Mouse (Mus musculus): ENCODE results near the gene Mybphl. TPM values are rescaled to one million over a fixed set of nuclear protein-coding genes. Genes with fewer than 3 reads are reported as not detected.

Gene Mybphl
- polyA plus RNA-seq, 1 experiment from 2014 or later, result not detected

- 79% methylated on average over 6 of the region's 6 CpGs for WGBS
These were observed 16.0 kb downstream of the Mybphl start for GRCm38 (mm10) chr3:108380695-108381094.

GRCm38 (mm10) chr3:108381945-108382875 is 17.5 kb downstream of the Mybphl start:
- no peak overlapping the region for H3K4me3 ChIP-seq (ENCODE audit: low read depth, low read length)
- ATAC-seq (ENCODE audit: low FRiP score) (no peak), DNase-seq (ENCODE audit: low spot score) (no peak)

More at GRCm38 (mm10) chr3:108380695-108381094, 16.0 kb downstream of the Mybphl start:
- H3K27me3 ChIP-seq (ENCODE audit: control insufficient read depth, insufficient read depth, low read length), result no peaks in the 10 kb centered on the region
- no peak overlapping the region for H3K4me2 ChIP-seq (replicated peaks; ENCODE audit: low read depth, low read length)
- H3K27ac ChIP-seq (ENCODE audit: low read depth, low read length), result no peak overlapping the region
- ATAC-seq (ENCODE audit: low FRiP score) (no peak), DNase-seq (ENCODE audit: low spot score) (no peak)
- H3K9me3 ChIP-seq (ENCODE audit: control insufficient read depth, low read length), result no peaks in the 10 kb centered on the region
- no peak overlapping the region for H3K4me3 ChIP-seq (ENCODE audit: low read depth, low read length)
- H3K4me1 ChIP-seq (replicated peaks; ENCODE audit: control insufficient read depth, insufficient read depth, low read length), result peaks cover 2% of the 10 kb centered on the region; the same call in 1 of the 2 replicates
- no peak overlapping the region for H3K9ac ChIP-seq (ENCODE audit: low read depth, low read length)
- no peaks in the 10 kb centered on the region for H3K36me3 ChIP-seq (ENCODE audit: control insufficient read depth, insufficient read depth, low read length)

GRCm38 (mm10) chr3:108383485-108384354 is 19.0 kb downstream of the Mybphl start, which contains the start of gene Psrc1:
Gene Psrc1, plus strand, starts transcription at chr3:108383839.
- Histone ChIP-seq H3K27me3 (ENCODE audit: control insufficient read depth, insufficient read depth, low read length) (no peaks in the 10 kb centered on the region), H3K9ac (ENCODE audit: low read depth, low read length) (peak within 1 kb of the TSS; percentile 28), H3K36me3 (ENCODE audit: control insufficient read depth, insufficient read depth, low read length) (no peaks in the 10 kb centered on the region), H3K4me1 (replicated peaks; ENCODE audit: control insufficient read depth, insufficient read depth, low read length) (peaks cover 2% of the 10 kb centered on the region; the same call in 1 of the 2 replicates), H3K4me2 (replicated peaks; ENCODE audit: low read depth, low read length) (peak within 1 kb of the TSS; percentile 35), H3K4me3 (ENCODE audit: low read depth, low read length) (peak within 1 kb of the TSS; percentile 49), H3K27ac (ENCODE audit: low read depth, low read length) (no peak within 1 kb of the TSS), H3K9me3 (ENCODE audit: control insufficient read depth, low read length) (no peaks in the 10 kb centered on the region)
- DNase-seq (ENCODE audit: low spot score), result peak; percentile 96
- under 1% methylated on average over 44 of the region's 44 CpGs for WGBS
- ATAC-seq (ENCODE audit: low FRiP score), result peak; percentile 93

More at GRCm38 (mm10) chr3:108381945-108382875, 17.5 kb downstream of the Mybphl start:
- Histone ChIP-seq H3K4me1 (replicated peaks; ENCODE audit: control insufficient read depth, insufficient read depth, low read length) (peaks cover 2% of the 10 kb centered on the region; the same call in 1 of the 2 replicates), H3K9me3 (ENCODE audit: control insufficient read depth, low read length) (no peaks in the 10 kb centered on the region), H3K27ac (ENCODE audit: low read depth, low read length) (no peak overlapping the region), H3K9ac (ENCODE audit: low read depth, low read length) (no peak overlapping the region), H3K36me3 (ENCODE audit: control insufficient read depth, insufficient read depth, low read length) (no peaks in the 10 kb centered on the region), H3K27me3 (ENCODE audit: control insufficient read depth, insufficient read depth, low read length) (no peaks in the 10 kb centered on the region), H3K4me2 (replicated peaks; ENCODE audit: low read depth, low read length) (no peak overlapping the region)
- 75% methylated on average over 14 of the region's 14 CpGs for WGBS

GRCm38 (mm10) chr3:108384425-108384824 is 19.7 kb downstream of the Mybphl start:
- H3K27me3 ChIP-seq (ENCODE audit: control insufficient read depth, insufficient read depth, low read length), result no peaks in the 10 kb centered on the region
- peaks cover 2% of the 10 kb centered on the region; the same call in 1 of the 2 replicates for H3K4me1 ChIP-seq (replicated peaks; ENCODE audit: control insufficient read depth, insufficient read depth, low read length)

GRCm38 (mm10) chr3:108386186-108386585 is 21.5 kb downstream of the Mybphl start:
- Histone ChIP-seq H3K4me3 (ENCODE audit: low read depth, low read length) (no peak overlapping the region), H3K4me1 (replicated peaks; ENCODE audit: control insufficient read depth, insufficient read depth, low read length) (peaks cover 2% of the 10 kb centered on the region; the same call in 1 of the 2 replicates), H3K36me3 (ENCODE audit: control insufficient read depth, insufficient read depth, low read length) (no peaks in the 10 kb centered on the region), H3K4me2 (replicated peaks; ENCODE audit: low read depth, low read length) (no peak overlapping the region), H3K9me3 (ENCODE audit: control insufficient read depth, low read length) (no peaks in the 10 kb centered on the region), H3K27ac (ENCODE audit: low read depth, low read length) (no peak overlapping the region), H3K9ac (ENCODE audit: low read depth, low read length) (no peak overlapping the region), H3K27me3 (ENCODE audit: control insufficient read depth, insufficient read depth, low read length) (no peaks in the 10 kb centered on the region)
- ATAC-seq (ENCODE audit: low FRiP score), result no peak
- DNase-seq (ENCODE audit: low spot score), result no peak
- 95% methylated on average over 10 of the region's 10 CpGs for WGBS

More at GRCm38 (mm10) chr3:108384425-108384824, 19.7 kb downstream of the Mybphl start:
- ATAC-seq (ENCODE audit: low FRiP score) (no peak), DNase-seq (ENCODE audit: low spot score) (no peak)
- 54% methylated on average over 2 of the region's 2 CpGs for WGBS
- Histone ChIP-seq H3K9me3 (ENCODE audit: control insufficient read depth, low read length) (no peaks in the 10 kb centered on the region), H3K36me3 (ENCODE audit: control insufficient read depth, insufficient read depth, low read length) (no peaks in the 10 kb centered on the region), H3K4me3 (ENCODE audit: low read depth, low read length) (peak overlapping the region; percentile 49), H3K9ac (ENCODE audit: low read depth, low read length) (peak overlapping the region; percentile 5; the same call in 1 of the 2 replicates), H3K4me2 (replicated peaks; ENCODE audit: low read depth, low read length) (peak overlapping the region; percentile 35), H3K27ac (ENCODE audit: low read depth, low read length) (no peak overlapping the region)

- ATAC-seq (ENCODE audit: low FRiP score) (peak; percentile 57), DNase-seq (ENCODE audit: low spot score) (peak; percentile 99)
- H3K36me3 ChIP-seq (ENCODE audit: control insufficient read depth, insufficient read depth, low read length), result peaks cover 4% of the 10 kb centered on the region; the same call in 1 of the 2 replicates
- H3K4me2 ChIP-seq (replicated peaks; ENCODE audit: low read depth, low read length), result no peak overlapping the region
- no peak overlapping the region for H3K4me3 ChIP-seq (ENCODE audit: low read depth, low read length)
- H3K9ac ChIP-seq (ENCODE audit: low read depth, low read length), result no peak overlapping the region
- 1% methylated on average over 5 of the region's 5 CpGs for WGBS
- H3K27me3 ChIP-seq (ENCODE audit: control insufficient read depth, insufficient read depth, low read length), result no peaks in the 10 kb centered on the region
- no peaks in the 10 kb centered on the region for H3K9me3 ChIP-seq (ENCODE audit: control insufficient read depth, low read length)
- H3K27ac ChIP-seq (ENCODE audit: low read depth, low read length), result no peak overlapping the region
- H3K4me1 ChIP-seq (replicated peaks; ENCODE audit: control insufficient read depth, insufficient read depth, low read length), result peaks cover 4% of the 10 kb centered on the region; the same call in 1 of the 2 replicates
These were observed 24.4 kb downstream of the Mybphl start for GRCm38 (mm10) chr3:108389111-108389545.

GRCm38 (mm10) chr3:108392299-108392698 is 27.6 kb downstream of the Mybphl start:
- Histone ChIP-seq H3K4me1 (replicated peaks; ENCODE audit: control insufficient read depth, insufficient read depth, low read length) (peaks cover 2% of the 10 kb centered on the region; the same call in 1 of the 2 replicates), H3K27me3 (ENCODE audit: control insufficient read depth, insufficient read depth, low read length) (no peaks in the 10 kb centered on the region), H3K27ac (ENCODE audit: low read depth, low read length) (no peak overlapping the region), H3K4me3 (ENCODE audit: low read depth, low read length) (no peak overlapping the region), H3K4me2 (replicated peaks; ENCODE audit: low read depth, low read length) (no peak overlapping the region), H3K9me3 (ENCODE audit: control insufficient read depth, low read length) (no peaks in the 10 kb centered on the region), H3K9ac (ENCODE audit: low read depth, low read length) (no peak overlapping the region), H3K36me3 (ENCODE audit: control insufficient read depth, insufficient read depth, low read length) (peaks cover 17% of the 10 kb centered on the region)
- WGBS, result 15% methylated on average over 10 of the region's 10 CpGs
- no peak for DNase-seq (ENCODE audit: low spot score)
- ATAC-seq (ENCODE audit: low FRiP score), result no peak

- peaks cover 2% of the 10 kb centered on the region; the same call in 1 of the 2 replicates for H3K4me1 ChIP-seq (replicated peaks; ENCODE audit: control insufficient read depth, insufficient read depth, low read length)
- ATAC-seq (ENCODE audit: low FRiP score) (no peak), DNase-seq (ENCODE audit: low spot score) (no peak)
- peaks cover 17% of the 10 kb centered on the region for H3K36me3 ChIP-seq (ENCODE audit: control insufficient read depth, insufficient read depth, low read length)
- H3K27me3 ChIP-seq (ENCODE audit: control insufficient read depth, insufficient read depth, low read length), result no peaks in the 10 kb centered on the region
- H3K9ac ChIP-seq (ENCODE audit: low read depth, low read length), result 0 out of 2 replicates have a peak overlapping the region, but pooled peaks have one; percentile 11
- no peak overlapping the region for H3K4me2 ChIP-seq (replicated peaks; ENCODE audit: low read depth, low read length)
- WGBS, result 46% methylated on average over 15 of the region's 15 CpGs
- no peaks in the 10 kb centered on the region for H3K9me3 ChIP-seq (ENCODE audit: control insufficient read depth, low read length)
- H3K27ac ChIP-seq (ENCODE audit: low read depth, low read length), result no peak overlapping the region
- no peak overlapping the region for H3K4me3 ChIP-seq (ENCODE audit: low read depth, low read length)
These were observed 28.1 kb downstream of the Mybphl start for GRCm38 (mm10) chr3:108392793-108393192.
